Mouse (Mus musculus) G1E-ER4 (cell line): ENCODE measurements around the gene Dzip1l. TPM values are rescaled to one million over a fixed set of nuclear protein-coding genes. Genes with fewer than 3 reads are reported as not detected.

ENCODE experiments used
- GATA1 ChIP-seq: IDR thresholded peaks from one replicate; pipeline ENCODE4 v1.8.0; 2012; ENCODE audit warnings: low read length, inconsistent platforms
- polyA plus RNA-seq: library from polyadenylated mRNA; stranded (reverse); fragments of >175 nt; gene quantifications from 2 replicates; pipeline ENCODE4 v1.2.3, GENCODE M21; 2012

Dzip1l gene
- polyA plus RNA-seq, 1 experiment = not detected

DNA sequence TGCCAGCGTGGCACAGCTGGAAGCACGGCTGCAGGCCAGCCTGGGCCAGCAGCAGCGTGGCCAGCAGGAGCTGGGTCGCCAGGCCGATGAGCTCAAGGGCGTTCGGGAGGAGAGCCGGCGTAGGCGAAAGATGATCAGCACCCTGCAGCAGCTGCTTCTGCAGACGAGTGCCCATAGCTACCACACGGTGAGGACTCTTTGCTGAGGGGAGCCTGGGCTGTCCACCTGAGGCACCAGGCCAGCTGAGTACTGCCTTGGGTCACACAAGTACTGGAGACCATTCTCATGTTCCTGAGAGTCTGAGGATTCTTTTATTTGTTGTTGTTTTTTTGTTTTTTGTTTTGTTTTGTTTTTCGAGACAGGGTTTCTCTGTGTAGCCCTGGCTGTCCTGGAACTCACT lies 8.4 kb downstream of the Dzip1l start:
- TF ChIP-seq GATA1 = no peak

DNA sequence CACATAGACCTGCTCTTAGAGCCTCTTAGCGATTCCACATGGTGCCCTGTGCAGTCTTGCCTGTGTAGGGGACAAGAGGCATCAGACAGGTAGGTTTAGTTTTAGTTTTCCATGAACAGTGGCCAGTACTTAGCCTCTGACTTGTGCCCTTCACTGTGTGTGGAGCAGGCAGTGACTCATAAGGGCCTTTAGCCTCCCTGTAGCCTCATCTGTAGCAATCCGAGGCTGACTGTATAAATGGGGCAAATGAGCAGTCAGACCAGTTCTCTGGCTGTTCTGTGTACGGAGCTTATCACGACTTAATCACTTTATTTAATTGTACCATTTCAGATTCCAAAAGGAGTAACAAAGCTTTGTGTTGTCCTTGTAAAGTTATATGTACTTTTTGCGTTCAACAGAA lies 10.7 kb downstream of the Dzip1l start:
- no peak for TF ChIP-seq GATA1

DNA sequence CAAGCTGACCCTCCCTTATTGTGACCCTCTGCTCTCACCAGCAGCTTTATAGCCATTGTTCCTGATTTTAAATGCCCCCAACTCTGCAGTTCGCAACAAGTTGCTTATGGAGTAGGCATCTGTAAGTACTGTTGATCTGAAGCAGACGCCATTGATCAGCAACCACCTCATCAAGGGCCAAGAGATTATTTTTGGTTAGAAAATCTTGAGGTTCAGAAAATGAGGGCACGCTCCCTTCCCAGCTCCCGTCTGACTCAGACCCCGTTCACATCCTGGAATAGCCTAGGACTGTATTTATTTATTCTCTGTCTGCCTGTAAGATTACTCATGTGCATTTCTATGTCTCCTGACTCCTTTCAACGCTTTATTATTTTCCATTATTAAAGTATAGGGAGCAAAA lies 16.1 kb downstream of the Dzip1l start:
- no peak for TF ChIP-seq GATA1

DNA sequence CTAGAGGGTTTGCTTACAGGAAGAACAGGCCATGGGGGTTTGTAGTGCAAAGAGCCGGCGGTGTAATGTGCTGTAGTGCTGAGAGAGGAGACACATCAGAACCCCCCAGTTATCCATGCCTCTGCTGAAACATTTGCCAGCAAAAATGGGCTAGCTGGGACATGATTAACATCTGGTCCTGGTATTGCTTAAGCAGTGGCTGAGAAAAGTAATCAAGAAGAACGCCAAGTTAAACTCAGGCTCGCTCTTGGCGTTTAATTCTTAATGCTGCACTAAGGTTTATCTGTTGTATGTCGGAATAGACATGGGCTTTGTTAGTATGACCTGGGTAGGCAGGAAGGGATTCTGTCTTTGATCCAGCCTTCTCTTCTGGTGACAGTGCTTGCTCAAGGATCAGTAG lies 16.8 kb downstream of the Dzip1l start:
- no peak for TF ChIP-seq GATA1

DNA sequence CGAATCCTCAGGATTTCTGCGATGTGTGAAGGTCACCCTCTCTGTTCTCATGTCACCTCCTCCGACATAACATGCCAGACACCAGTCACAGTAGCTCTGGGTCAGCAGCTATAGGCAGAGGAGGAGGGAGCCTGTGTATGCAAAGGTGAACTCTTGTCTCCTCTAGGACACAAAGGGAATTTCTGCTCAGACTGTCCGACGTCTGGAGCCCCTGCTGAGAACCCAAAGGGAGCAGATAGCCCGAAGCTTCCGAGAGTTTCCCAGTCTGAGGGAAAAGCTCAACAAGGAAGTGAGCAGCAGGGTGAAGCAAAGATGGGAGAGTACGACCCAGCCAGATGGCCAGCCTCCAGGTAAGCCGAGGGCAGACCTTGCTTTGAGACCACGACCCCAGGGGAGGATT lies 31.5 kb downstream of the Dzip1l start:
- TF ChIP-seq GATA1 = no peak

DNA sequence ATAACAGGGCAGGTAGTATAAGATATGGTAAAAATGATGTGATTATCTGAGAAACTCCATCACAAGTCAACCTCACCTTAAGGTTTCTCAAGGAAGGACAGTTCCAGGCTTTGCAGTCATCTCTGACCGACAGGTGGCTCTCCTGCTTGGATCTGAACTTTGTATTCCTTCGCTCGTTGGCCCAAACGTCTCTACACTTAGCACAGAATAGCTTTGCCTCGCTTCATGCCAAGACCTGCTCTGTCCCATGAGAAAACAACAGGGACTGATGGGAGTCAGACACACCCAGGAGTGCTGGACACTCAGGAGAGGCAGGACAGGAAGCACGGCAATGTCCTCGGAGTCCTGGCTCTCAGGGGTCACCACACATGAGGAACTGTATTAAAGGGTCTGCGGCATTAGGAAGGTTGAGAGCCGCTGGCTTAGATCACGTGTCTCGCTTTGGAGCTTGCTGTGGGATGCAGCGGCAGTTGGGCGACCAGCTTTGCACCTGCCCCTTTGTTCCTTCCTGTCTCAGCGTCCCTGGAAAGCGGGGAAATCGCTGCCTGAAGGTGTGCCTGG lies 32.4 kb downstream of the Dzip1l start:
- no peak for TF ChIP-seq GATA1

DNA sequence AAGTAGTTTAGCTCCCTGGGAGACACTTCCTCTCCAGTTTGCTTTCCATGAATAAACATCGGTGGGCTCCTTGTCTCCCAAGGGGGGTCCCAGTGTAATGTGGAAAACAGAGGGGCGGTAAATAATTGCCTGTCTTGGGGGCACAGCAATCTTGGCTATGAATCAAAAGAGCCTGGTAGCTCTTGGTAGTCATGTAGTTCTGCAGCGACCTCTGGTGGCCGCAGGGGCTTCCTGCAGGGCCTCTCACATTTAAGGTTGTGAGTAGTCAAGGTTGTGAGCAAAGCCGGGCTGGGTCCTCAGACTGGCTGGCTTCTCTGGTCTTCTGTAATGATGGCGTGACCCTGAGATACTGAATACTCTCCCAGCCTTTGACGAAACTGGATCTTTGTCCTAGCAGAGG lies 33.1 kb downstream of the Dzip1l start:
- TF ChIP-seq GATA1 = no peak

DNA sequence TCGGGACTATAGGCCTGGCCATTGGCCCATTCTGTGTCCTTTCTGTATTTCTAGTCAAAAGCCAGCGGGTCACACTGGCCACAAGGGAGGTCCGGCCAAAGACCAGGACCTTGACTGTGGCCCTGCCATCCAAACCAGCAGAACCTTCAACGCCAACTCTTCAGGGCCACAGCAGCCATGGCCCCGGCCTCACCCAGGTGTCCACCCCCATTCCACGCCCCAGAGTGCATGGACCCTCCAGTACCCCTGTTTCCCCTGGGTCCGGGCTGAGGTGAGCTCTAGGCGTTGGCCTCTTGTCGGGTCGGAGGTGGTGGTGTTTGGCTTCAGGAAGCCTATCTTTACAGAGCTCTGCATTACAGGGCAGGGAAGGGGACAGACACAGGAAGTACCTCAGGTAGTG lies 33.6 kb downstream of the Dzip1l start:
- no peak for TF ChIP-seq GATA1

DNA sequence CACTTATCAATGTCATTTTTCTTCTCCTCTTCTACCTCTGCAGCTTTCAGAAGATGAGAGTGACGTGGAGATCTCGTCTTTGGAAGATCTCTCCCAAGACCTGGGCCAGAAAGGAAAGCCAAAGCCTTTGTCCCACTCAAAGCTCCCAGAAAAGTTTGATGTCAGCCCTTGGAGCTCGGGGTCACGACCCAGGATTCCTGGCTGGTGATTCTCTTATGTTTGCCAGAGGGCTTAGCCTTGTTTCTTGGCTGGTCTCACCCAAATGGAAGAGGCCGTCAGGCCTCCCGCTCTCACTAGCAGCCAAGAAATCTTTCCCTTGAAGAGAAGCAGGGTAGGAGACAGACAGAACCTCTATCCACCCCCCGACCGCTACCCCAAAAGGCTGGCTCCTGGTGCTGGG lies 38.3 kb downstream of the Dzip1l start:
- TF ChIP-seq GATA1 = no peak

DNA sequence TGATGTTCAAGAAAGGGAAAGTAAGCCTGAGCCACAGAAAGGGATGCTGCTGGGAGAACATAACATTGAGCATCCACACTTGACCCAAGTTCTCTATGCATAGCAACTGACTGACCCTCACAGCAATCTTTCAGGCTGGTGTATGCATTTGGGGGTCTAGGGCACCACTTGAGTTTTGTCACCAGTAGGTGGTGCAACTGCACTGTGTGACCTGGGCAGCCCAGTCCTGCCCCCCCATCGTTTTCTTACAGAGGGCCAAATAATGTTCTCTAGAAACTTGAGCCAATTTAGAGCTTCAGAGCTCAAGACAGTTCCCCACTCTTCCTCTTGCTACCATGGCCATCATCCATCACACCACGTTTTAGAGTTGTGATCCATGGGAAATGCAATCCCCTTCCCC lies 42.3 kb downstream of the Dzip1l start:
- no peak for TF ChIP-seq GATA1

DNA sequence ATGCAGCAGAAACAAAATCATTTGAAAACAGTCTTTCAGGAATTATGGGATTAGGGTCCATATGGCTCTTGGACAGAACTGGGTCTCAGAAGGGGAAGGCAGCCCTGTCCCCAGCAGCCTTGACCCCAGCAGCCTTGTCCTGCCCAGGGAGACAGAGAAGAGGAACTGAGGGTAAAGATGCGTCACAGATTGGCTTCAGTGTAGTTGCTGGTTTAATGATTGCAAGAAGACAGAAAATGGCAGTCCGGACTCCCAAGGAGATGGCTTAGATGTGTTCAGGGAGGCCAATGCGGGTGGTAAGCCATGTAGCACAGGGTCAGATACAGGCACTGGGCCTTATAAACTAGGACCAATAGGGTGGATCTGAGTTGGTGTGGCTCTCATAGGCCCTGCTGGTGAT lies 46.4 kb downstream of the Dzip1l start:
- no peak for TF ChIP-seq GATA1

DNA sequence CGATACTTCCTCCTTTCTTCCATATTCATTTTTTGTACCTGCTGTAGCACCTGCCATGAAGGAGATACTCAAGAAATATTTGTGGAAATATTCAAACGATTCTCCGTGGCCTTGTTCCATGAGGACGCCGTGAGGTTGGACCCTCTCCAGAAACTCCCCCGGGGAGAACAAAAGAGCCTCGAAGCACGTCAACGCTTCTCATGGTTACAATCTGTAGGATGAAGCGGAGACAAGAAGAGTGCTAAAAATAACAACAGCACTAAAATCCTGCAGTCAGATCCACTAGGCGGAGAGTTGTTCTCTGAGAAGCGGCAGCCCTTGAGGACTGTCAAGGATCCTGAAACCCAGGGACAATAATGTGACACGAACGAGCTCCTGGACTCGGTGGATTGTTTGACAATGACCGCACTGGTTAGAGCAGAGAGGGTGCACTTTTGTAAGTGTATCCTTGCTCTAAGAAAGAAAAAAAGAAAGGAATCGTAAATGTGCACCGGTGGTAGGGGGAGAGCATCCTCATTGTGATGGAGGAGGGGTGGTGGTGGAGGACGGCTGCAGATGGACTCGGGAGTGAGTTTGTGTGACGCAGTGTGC lies 52.8 kb downstream of the Dzip1l start:
- TF ChIP-seq GATA1 = no peak

DNA sequence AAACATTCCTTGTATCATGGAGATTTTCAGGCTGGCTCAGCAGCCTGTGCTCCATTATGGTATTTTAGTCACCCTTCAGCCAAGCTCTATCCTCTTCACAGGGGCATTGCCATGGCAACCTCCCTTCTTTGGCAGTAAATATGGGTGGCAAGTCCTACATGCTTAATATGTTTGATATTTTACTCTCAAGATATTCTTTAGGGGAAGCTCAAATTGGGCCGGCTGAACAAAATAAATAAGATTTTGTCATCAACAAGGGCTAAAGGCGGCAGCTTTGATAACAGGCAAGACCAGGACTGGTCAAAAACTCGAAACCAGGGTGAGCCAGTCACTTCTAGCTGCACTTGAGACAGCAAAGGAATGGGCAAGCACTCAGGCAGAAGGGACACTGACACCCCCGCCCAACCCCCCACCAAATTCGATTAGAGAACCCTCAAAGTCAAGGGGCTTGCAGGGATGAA lies 55.8 kb downstream of the Dzip1l start:
- no peak for TF ChIP-seq GATA1

DNA sequence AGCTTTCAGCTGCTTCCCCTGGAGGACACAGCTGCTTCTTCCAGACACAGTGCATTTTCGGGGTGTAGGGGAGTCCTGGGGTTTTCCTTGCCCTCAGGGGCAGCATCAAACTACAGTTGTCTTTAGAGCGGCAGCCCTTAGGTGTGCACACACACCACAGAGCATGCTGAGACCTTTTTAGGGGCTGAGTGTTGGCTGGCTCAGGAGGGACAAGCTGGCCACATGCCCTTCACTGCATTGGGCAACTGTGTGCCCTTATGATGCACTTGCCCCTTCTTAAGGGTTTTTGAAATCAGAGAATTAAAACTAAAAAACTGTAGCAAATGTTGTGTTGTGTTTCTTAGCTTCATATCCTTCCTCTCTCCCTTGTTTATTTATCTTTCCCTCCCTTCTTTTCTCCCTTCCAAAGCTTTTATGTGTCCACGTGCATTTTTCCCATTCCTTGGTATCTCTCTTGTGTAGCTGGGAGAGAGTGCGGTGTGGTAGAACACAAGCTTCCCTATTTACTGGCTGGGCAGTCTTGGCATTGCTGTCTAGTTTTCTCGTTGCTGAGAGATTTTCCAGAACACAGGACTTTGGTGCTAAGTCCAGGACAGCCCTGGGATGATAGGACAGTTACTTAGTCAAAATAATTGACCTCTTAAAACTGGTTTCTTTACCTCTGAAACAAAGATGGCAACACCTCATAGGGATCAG lies 56.4 kb downstream of the Dzip1l start:
- TF ChIP-seq GATA1 = no peak

DNA sequence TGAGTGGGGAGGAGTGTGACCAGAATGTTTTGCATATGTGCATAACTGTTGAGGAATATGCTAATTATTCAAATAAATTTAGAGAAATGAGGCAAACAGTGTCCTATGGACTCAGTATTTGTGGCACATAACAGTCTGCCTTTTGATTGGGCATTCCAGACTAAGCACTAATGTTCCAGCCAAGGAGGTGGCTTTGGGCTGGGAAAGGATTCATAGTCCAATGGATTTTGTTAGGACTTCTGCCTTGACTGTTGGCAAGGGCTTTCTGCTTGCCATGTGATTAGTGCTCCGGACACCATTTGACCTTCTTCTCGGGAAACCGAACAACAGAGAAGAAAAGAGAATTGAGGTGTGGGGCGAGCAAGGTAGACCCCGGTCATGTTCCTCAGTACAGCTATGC lies 60.5 kb downstream of the Dzip1l start:
- TF ChIP-seq GATA1 = no peak

DNA sequence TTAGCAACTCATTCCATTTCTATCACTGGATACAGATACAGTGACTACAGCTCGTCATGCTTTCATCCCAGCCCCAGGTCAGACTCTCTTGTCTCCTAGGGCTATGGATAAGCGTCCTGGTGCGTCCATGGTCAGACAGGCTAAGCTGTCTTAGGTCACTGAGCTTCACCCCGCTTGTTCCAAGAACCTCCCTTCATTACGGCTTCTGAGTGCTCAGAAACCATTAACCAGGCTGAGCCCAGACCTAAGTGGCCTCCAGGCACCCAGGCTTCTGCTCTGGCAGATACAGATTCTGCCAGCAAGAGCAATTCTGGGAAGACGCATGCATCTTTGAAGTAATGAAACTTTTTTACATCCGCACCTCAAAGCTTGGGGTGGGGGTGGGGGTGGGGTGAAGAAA lies 61.1 kb downstream of the Dzip1l start:
- TF ChIP-seq GATA1 = no peak

DNA sequence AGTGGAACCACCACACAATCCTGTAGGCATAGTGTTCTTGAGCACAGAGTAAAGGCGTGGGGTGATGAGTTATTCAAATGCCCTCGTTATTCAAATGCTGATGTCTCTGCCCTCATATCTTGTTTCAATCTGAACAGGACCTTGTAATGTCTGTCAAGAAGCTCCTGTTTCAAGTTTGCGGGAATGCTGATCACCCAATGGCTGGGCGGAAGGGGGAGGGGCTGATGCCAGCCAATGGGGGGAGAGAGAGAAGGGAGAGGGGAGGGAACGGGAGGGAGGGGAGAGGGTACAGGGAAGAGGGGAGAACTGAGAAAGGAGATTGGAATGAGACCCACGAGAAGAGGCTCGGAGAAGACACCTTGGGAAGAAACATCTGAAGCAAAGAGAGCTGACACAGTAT lies 65.7 kb downstream of the Dzip1l start:
- no peak for TF ChIP-seq GATA1

DNA sequence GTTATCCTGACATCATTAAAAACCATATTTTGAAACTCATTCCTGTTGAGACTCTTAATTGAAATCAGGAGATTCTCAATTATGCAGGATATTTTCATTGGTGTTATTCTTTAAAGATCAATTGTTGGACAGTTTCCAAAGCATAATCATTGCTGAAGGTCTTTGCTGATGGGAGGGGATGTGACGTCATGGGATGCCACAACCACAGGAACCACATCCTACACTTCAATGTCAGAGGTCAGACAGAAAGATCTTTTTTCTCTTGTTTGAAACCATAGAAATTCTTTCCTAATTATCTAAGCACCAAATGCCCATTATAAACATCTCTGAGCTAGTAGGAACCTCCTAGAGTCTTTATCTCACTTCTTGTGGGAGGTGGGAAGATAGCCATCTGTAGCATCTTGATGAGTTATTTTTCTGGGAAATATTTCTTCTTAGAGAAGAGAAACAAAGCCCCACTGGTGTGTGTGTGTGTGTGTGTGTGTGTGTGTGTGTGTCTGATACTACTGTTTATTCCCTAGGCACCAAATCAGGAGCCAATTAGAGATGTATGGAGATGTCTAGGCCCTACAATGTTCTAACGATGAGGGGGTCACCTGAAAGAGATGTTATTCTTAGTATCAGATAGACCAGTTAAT lies 70.6 kb downstream of the Dzip1l start:
- no peak for TF ChIP-seq GATA1
